Mouse (Mus musculus): Measurements from ENCODE around the gene Gm19684. TPM values are rescaled to one million over a fixed set of nuclear protein-coding genes. Genes with fewer than 3 reads are reported as not detected.
"Not testable (repeated sequence)": the region's sequence is repeated elsewhere in the genome, so short reads cannot be mapped to it uniquely, and the experiment has no call there.

Gm19684 gene
- total RNA-seq (2021) = under 1 TPM in 1 of 2 experiments, not detected in 1; 0.23 TPM

- DNase-seq = not testable (repeated sequence)
Observed at GRCm38 (mm10) chr17:36121352-36122020, at the start of gene Gm19684. Gene Gm19684, plus strand, starts transcription at chr17:36121678.

- not testable (repeated sequence) for DNase-seq
Observed at GRCm38 (mm10) chr17:36081901-36082300, 39.6 kb upstream of the Gm19684 start.

GRCm38 (mm10) chr17:36082519-36083232 is 38.8 kb upstream of the Gm19684 start:
- not testable (repeated sequence) for DNase-seq

- DNase-seq = no peak
Observed at GRCm38 (mm10) chr17:36083266-36083869, 38.1 kb upstream of the Gm19684 start.

- DNase-seq = no peak
Observed at GRCm38 (mm10) chr17:36083870-36084451, 37.5 kb upstream of the Gm19684 start.

- not testable (repeated sequence) for DNase-seq
Observed at GRCm38 (mm10) chr17:36085976-36086375, 35.5 kb upstream of the Gm19684 start.

- not testable (repeated sequence) for DNase-seq
Observed at GRCm38 (mm10) chr17:36091933-36092332, 29.5 kb upstream of the Gm19684 start.

GRCm38 (mm10) chr17:36092520-36092919 is 29.0 kb upstream of the Gm19684 start:
- DNase-seq = not testable (repeated sequence)

- no peak for DNase-seq
Observed at GRCm38 (mm10) chr17:36093936-36094335, 27.5 kb upstream of the Gm19684 start.

- not testable (repeated sequence) for DNase-seq
Observed at GRCm38 (mm10) chr17:36099603-36100002, 21.9 kb upstream of the Gm19684 start.

- not testable (repeated sequence) for DNase-seq
Observed at GRCm38 (mm10) chr17:36102091-36102490, 19.4 kb upstream of the Gm19684 start.

GRCm38 (mm10) chr17:36110129-36110528 is 11.3 kb upstream of the Gm19684 start:
- not testable (repeated sequence) for DNase-seq

- not testable (repeated sequence) for DNase-seq
Observed at GRCm38 (mm10) chr17:36110641-36111509, 10.6 kb upstream of the Gm19684 start.

GRCm38 (mm10) chr17:36111510-36111868 is 10.0 kb upstream of the Gm19684 start:
- not testable (repeated sequence) for DNase-seq

GRCm38 (mm10) chr17:36113979-36114593 is 7.4 kb upstream of the Gm19684 start:
- not testable (repeated sequence) for DNase-seq

GRCm38 (mm10) chr17:36116545-36116944 is 4.9 kb upstream of the Gm19684 start:
- not testable (repeated sequence) for DNase-seq

- DNase-seq = not testable (repeated sequence)
Observed at GRCm38 (mm10) chr17:36120839-36121238, 639 bp upstream of the Gm19684 start.

GRCm38 (mm10) chr17:36124111-36124510 is 2.6 kb downstream of the Gm19684 start:
- DNase-seq = not testable (repeated sequence)

GRCm38 (mm10) chr17:36128525-36128924 is 7.0 kb downstream of the Gm19684 start:
- not testable (repeated sequence) for DNase-seq

GRCm38 (mm10) chr17:36128968-36129817 is 7.7 kb downstream of the Gm19684 start, which contains the start of gene Gm7030:
Gene Gm7030, minus strand, starts transcription at chr17:36129425.
- DNase-seq = not testable (repeated sequence)

Measured in layer of hippocampus, postnatal 36 days (tissue).